Mouse (Mus musculus) intestine, postnatal 0 days (tissue): ENCODE results near the gene Aak1. TPM values are rescaled to one million over a fixed set of nuclear protein-coding genes. Genes with fewer than 3 reads are reported as not detected.

Source experiments
- ATAC-seq: fragments of 200-750 bp; cut with Nextera tagmentation; 2 replicates; pipeline ENCODE4 v1.8.0; 2017; ENCODE audit warnings: mild to moderate bottlenecking, moderate TSS enrichment, moderate library complexity
- H3K27ac ChIP-seq: fragments of 300-500 bp; sonication (generic); 2 replicates; pipeline ENCODE4 v1.5.1; 2014; ENCODE audit warnings: mild to moderate bottlenecking, low read depth, low read length, moderate library complexity
- H3K27me3 ChIP-seq: fragments of 300-500 bp; sonication (generic); replicated peaks from 2 replicates; pipeline ENCODE4 v1.6.1; 2014; ENCODE audit warnings: low read length, mixed read lengths; ENCODE audit not compliant: control insufficient read depth, insufficient read depth
- H3K36me3 ChIP-seq: fragments of 300-500 bp; sonication (generic); 2 replicates; pipeline ENCODE4 v1.6.1; 2014; ENCODE audit warnings: mild to moderate bottlenecking, moderate library complexity; ENCODE audit not compliant: control insufficient read depth, insufficient read depth
- H3K4me1 ChIP-seq: fragments of 300-500 bp; sonication (generic); replicated peaks from 2 replicates; pipeline ENCODE4 v1.6.1; 2014; ENCODE audit warnings: antibody characterized with exemption, low read length, mixed read lengths; ENCODE audit not compliant: control insufficient read depth, insufficient read depth
- H3K4me2 ChIP-seq: fragments of 300-500 bp; sonication (generic); replicated peaks from 2 replicates; pipeline ENCODE4 v1.6.1; 2014; ENCODE audit warnings: low read depth, mild to moderate bottlenecking, moderate library complexity
- H3K4me3 ChIP-seq: fragments of 300-500 bp; sonication (generic); 2 replicates; pipeline ENCODE4 v1.5.1; 2014; ENCODE audit warnings: low read depth, low read length
- H3K9ac ChIP-seq: fragments of 300-500 bp; sonication (generic); 2 replicates; pipeline ENCODE4 v1.6.1; 2014; ENCODE audit warnings: mild to moderate bottlenecking, low read depth, low read length
- H3K9me3 ChIP-seq: fragments of 300-500 bp; sonication (generic); 2 replicates; pipeline ENCODE4 v1.6.1; 2016; ENCODE audit warnings: mixed run types; ENCODE audit not compliant: control insufficient read depth
- CTCF ChIP-seq: sonication (generic); IDR thresholded peaks from 2 replicates; pipeline ENCODE4 v1.5.1; 2016; ENCODE audit warnings: low read depth, mild to moderate bottlenecking, control low read depth, antibody characterized with exemption, moderate library complexity
- WGBS: fragments of 180-500 bp; shearing (Covaris S2); extraction: QIAGEN DNeasy Blood & Tissue Kit; methylation state at CpG from one replicate; pipeline ENCODE4 v1.1.7; 2014; 5-methylcytosine and 5-hydroxymethylcytosine counted together
- polyA plus RNA-seq: library from polyadenylated mRNA; unstranded; fragments of >200 nt; fragmentation: Nextera tagmentation; extraction: Ambion mirVana; gene quantifications from 2 replicates; pipeline ENCODE4 v1.2.1, GENCODE M21; 2015

The Aak1 gene
- polyA plus RNA-seq, 1 experiment from 2014 or later, result 5.7 TPM

DNA sequence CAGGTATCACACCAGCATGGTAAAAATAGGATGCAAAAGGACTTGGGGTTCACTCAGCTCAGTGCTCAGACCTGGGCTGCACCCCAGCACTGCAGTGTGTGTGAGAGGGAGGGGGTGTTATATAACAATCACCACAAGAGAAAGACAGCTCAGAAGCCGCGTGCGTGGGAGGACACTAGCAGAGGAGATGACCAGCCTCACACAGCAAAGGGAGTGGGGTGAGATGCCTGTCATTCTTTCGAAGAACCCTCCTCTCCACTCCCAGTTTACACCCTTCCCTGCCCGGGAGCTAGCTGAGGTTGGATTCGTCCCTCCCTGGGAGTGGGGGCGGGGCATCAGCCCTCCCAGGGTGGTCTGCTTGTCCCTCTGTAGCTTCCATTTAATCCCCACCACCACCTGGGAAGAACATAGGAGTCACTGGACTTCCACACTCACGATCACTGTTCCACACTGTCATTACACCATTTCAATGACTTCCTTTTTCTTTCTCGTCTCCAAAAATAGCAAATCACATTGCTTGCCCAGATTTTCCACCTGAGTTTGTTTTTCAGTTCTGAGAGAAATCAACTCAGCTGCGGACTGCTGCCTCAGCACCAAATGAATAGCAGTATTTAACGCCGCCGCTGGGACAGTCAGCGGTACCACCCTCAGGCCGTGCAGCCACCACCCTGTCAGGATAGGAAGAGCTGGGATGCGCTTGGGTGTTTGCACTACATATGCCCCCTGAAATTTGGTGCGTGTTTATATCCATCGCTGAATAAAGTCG is 26.8 kb upstream of the Aak1 start:
- 0 out of 2 replicates have a peak, but pooled peaks have one; percentile 18 for TF ChIP-seq CTCF
- H3K27me3 ChIP-seq, result no peaks in the 10 kb centered on the region
- no peak overlapping the region for H3K9ac ChIP-seq
- H3K4me3 ChIP-seq, result no peak overlapping the region; the same call in 1 of the 2 replicates
- 0 out of 2 replicates have a peak, but pooled peaks have one; percentile 22 for ATAC-seq
- 6% methylated on average over 19 of the region's 19 CpGs for WGBS
- no peaks in the 10 kb centered on the region for H3K4me1 ChIP-seq
- H3K36me3 ChIP-seq, result no peaks in the 10 kb centered on the region
- no peaks in the 10 kb centered on the region for H3K9me3 ChIP-seq
- peak overlapping the region; percentile 47 for H3K4me2 ChIP-seq
- no peak overlapping the region for H3K27ac ChIP-seq

- Histone ChIP-seq H3K36me3 (no peaks in the 10 kb centered on the region), H3K27ac (no peak overlapping the region), H3K9me3 (no peaks in the 10 kb centered on the region), H3K4me1 (no peaks in the 10 kb centered on the region), H3K4me3 (no peak overlapping the region), H3K27me3 (no peaks in the 10 kb centered on the region), H3K9ac (no peak overlapping the region), H3K4me2 (peak overlapping the region; percentile 47; the same call in 1 of the 2 replicates)
- WGBS, result 37% methylated on average over 9 of the region's 9 CpGs
- no peak for ATAC-seq
- no peak; the same call in 1 of the 2 replicates for TF ChIP-seq CTCF
These were observed 26.3 kb upstream of the Aak1 start for GRCm38 (mm10) chr6:86823051-86823431.

- Histone ChIP-seq H3K9ac (no peak overlapping the region), H3K4me2 (no peak overlapping the region), H3K27me3 (no peaks in the 10 kb centered on the region), H3K9me3 (no peaks in the 10 kb centered on the region), H3K4me1 (no peaks in the 10 kb centered on the region), H3K27ac (no peak overlapping the region), H3K36me3 (no peaks in the 10 kb centered on the region), H3K4me3 (no peak overlapping the region)
- no peak for TF ChIP-seq CTCF
- WGBS, result 41% methylated on average over 10 of the region's 10 CpGs
- ATAC-seq, result no peak
These were observed 25.5 kb upstream of the Aak1 start for GRCm38 (mm10) chr6:86823824-86824223.

DNA sequence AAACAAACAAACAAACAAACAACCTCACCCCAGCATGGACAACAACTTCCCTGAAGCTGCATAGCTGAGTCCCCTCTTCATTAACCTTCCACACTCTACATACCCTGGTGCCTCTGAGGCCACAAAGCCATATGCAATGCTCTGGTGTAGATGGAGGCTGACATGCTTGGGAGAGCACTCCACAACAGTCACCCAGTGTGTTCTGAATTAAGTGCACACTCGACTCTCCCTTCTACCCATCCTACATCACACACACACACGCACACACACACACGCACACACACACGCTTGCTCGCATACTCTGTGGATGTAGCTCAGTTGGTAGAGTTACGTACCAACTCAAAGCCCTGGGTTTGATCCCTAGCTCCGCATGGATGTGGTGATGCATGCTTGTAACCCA is 24.9 kb upstream of the Aak1 start:
- no peaks in the 10 kb centered on the region for H3K9me3 ChIP-seq
- 89% methylated on average over 7 of the region's 7 CpGs for WGBS
- no peak for TF ChIP-seq CTCF

DNA sequence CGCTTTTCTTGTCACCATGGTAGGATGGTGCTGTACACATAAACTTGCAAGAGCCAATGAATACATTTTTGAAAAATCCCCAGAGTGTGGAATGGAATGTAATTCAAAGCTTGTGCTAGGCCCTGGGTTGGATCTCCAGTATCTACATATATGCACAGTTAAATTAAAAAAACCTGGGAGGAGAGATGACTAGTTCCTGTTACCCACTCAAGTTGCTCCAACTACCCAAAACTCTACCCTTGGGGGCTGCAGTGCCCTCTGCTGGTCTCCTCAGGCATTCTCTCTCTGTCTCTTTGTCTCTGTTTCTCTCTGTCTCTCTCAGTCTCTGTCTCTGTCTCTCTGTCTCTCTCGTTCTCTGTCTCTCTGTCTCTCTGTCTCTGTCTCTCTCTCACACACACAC is 21.9 kb upstream of the Aak1 start:
- no peaks in the 10 kb centered on the region for H3K36me3 ChIP-seq
- H3K4me3 ChIP-seq, result no peak overlapping the region
- H3K4me2 ChIP-seq, result no peak overlapping the region
- no peaks in the 10 kb centered on the region for H3K4me1 ChIP-seq
- WGBS, result 91% methylated on average over 2 of the region's 2 CpGs
- no peaks in the 10 kb centered on the region for H3K27me3 ChIP-seq
- no peak overlapping the region for H3K9ac ChIP-seq
- no peak for ATAC-seq
- no peak overlapping the region for H3K27ac ChIP-seq
- no peaks in the 10 kb centered on the region for H3K9me3 ChIP-seq
- peak; percentile 53 for TF ChIP-seq CTCF

More for the DNA sequence above, 24.9 kb upstream of the Aak1 start:
- Histone ChIP-seq H3K4me1 (no peaks in the 10 kb centered on the region), H3K9ac (no peak overlapping the region), H3K27ac (no peak overlapping the region), H3K4me2 (no peak overlapping the region), H3K36me3 (no peaks in the 10 kb centered on the region), H3K27me3 (no peaks in the 10 kb centered on the region), H3K4me3 (no peak overlapping the region)
- no peak for ATAC-seq

GRCm38 (mm10) chr6:86829768-86830167 is 19.5 kb upstream of the Aak1 start:
- Histone ChIP-seq H3K4me1 (no peaks in the 10 kb centered on the region), H3K4me3 (no peak overlapping the region), H3K4me2 (no peak overlapping the region), H3K27ac (no peak overlapping the region), H3K27me3 (no peaks in the 10 kb centered on the region), H3K36me3 (no peaks in the 10 kb centered on the region), H3K9me3 (no peaks in the 10 kb centered on the region), H3K9ac (no peak overlapping the region)
- WGBS, result 83% methylated on average over 6 of the region's 6 CpGs
- ATAC-seq, result no peak
- TF ChIP-seq CTCF, result no peak
